Mouse (Mus musculus): ENCODE measurements around the gene Fam90a1a. TPM values are rescaled to one million over a fixed set of nuclear protein-coding genes. Genes with fewer than 3 reads are reported as not detected.

Fam90a1a gene
- polyA plus RNA-seq, 1 experiment from 2014 or later: not detected

Other genes with a start within 250 kb of the Fam90a1a start
- gene Defa24, start 224.2 kb upstream of the Fam90a1a start, polyA plus RNA-seq (2015; fragmentation: Nextera tagmentation; extraction: Ambion mirVana): 2.5 TPM in 1 of 2 replicates, not detected in the other
- gene Defb50, start 135.2 kb upstream of the Fam90a1a start, polyA plus RNA-seq (2015; fragmentation: Nextera tagmentation; extraction: Ambion mirVana): not detected in 2 replicates
- not detected in 2 replicates for gene Defb2, start 118.8 kb upstream of the Fam90a1a start, polyA plus RNA-seq (2015; fragmentation: Nextera tagmentation; extraction: Ambion mirVana)
- gene Defb10, start 99.8 kb upstream of the Fam90a1a start, polyA plus RNA-seq (2015; fragmentation: Nextera tagmentation; extraction: Ambion mirVana): not detected in 2 replicates
- gene Defb9, start 73.3 kb upstream of the Fam90a1a start, polyA plus RNA-seq (2015; fragmentation: Nextera tagmentation; extraction: Ambion mirVana): not detected in 2 replicates
- gene Defb11, start 52.3 kb upstream of the Fam90a1a start, polyA plus RNA-seq (2015; fragmentation: Nextera tagmentation; extraction: Ambion mirVana): not detected in 2 replicates
- gene Defb15, start 26.0 kb upstream of the Fam90a1a start, polyA plus RNA-seq (2015; fragmentation: Nextera tagmentation; extraction: Ambion mirVana): not detected in 2 replicates
- gene Defb35, start 20.4 kb upstream of the Fam90a1a start, polyA plus RNA-seq (2015; fragmentation: Nextera tagmentation; extraction: Ambion mirVana): not detected in 2 replicates
- gene Defb13, start 12.0 kb upstream of the Fam90a1a start, polyA plus RNA-seq (2015; fragmentation: Nextera tagmentation; extraction: Ambion mirVana): not detected in 2 replicates
- not detected in 2 replicates for gene Ccdc70, start 11.1 kb downstream of the Fam90a1a start, polyA plus RNA-seq (2015; fragmentation: Nextera tagmentation; extraction: Ambion mirVana)
- gene Atp7b, start 101.6 kb downstream of the Fam90a1a start, polyA plus RNA-seq (2015; fragmentation: Nextera tagmentation; extraction: Ambion mirVana): 0.55 and 0.96 TPM in 2 replicates
- 39.1 and 40.8 TPM in 2 replicates for gene Alg11, start 102.0 kb downstream of the Fam90a1a start, polyA plus RNA-seq (2015; fragmentation: Nextera tagmentation; extraction: Ambion mirVana)
- 0.17 TPM in 1 of 2 replicates, not detected in the other for gene Nek5, start 166.3 kb downstream of the Fam90a1a start, polyA plus RNA-seq (2015; fragmentation: Nextera tagmentation; extraction: Ambion mirVana)
- 4.1 and 5.6 TPM in 2 replicates for gene Nek3, start 207.7 kb downstream of the Fam90a1a start, polyA plus RNA-seq (2015; fragmentation: Nextera tagmentation; extraction: Ambion mirVana)
- 50.0 and 53.2 TPM in 2 replicates for gene Ckap2, start 227.1 kb downstream of the Fam90a1a start, polyA plus RNA-seq (2015; fragmentation: Nextera tagmentation; extraction: Ambion mirVana)
- gene Vps36, start 234.1 kb downstream of the Fam90a1a start, polyA plus RNA-seq (2015; fragmentation: Nextera tagmentation; extraction: Ambion mirVana): 37.4 and 37.9 TPM in 2 replicates

All from embryonic facial prominence, embryonic 13.5 days (tissue).